Comparison of ENCODE assay signal across 9 mouse cellular contexts in the genomic region with DNA sequence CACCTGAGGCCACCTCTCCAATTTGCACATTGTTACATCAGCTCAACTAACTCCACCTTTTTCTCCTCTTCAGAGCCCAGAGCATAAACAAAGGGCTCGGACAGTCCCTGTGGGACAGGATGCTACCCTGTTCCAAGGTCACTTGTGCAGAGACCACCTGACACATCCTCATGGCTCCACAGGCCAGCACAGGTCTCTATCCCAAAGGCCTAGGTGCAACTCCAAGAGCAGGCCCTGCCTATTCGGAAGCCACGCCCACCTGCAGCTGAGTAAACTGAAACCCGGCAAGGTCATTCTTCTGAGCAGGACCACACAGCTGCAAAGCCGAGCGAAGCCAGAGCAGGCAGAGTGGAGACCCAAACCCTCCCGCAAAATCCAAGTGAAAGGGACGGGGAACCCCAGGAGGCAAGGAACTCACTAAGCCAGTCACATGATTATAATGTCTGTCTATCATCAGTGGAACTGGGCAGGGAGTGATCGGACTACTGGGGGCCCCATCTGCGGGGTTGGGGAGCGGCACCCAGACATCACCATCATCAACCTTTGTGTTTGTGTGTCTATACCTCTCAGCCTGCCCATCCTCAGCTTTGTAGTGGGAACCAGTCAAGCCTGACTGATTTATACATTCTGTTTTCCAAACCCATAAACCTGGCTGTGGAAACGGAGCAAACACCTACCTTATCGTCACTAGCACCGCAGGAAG.
A peak's percentile ranks its signal among the peaks of the same experiment; 100 is the strongest.
DNase-seq lines count a peak whose midpoint lies in the region; ATAC-seq lines count a peak whose summit lies in the region.
"Had no signal": no experiment of that assay in that cellular context is flagged by ENCODE, and none has a peak within 500 bp of the region (broad histone marks: within the 10 kb centered on the region; RNA-seq: fewer than 3 reads in every experiment).

No protein-coding gene starts in this region.

- H3K36me3 ChIP-seq in midbrain, embryonic 13.5 days = no peaks in the 10 kb centered on the region
- no peaks in the 10 kb centered on the region for H3K36me3 ChIP-seq in midbrain, embryonic 10.5 days
- H3K36me3 ChIP-seq in embryonic facial prominence, embryonic 11.5 days (replicated peaks; ENCODE audit: control insufficient read depth, insufficient read depth, low read depth, low read length) = no peaks in the 10 kb centered on the region
- no peaks in the 10 kb centered on the region for H3K36me3 ChIP-seq in stomach, embryonic 14.5 days (ENCODE audit: control insufficient read depth, insufficient read depth, low read length)

- 0 out of 2 replicates have a peak, but pooled peaks have one; percentile 34 for ATAC-seq in midbrain, embryonic 13.5 days
- ATAC-seq in embryonic facial prominence, embryonic 11.5 days (replicated peaks; ENCODE audit: insufficient number of reproducible peaks, low FRiP score, low TSS enrichment, low read depth) = peak; percentile 72
- peak; percentile 90 for ATAC-seq in stomach, embryonic 14.5 days (ENCODE audit: insufficient number of reproducible peaks, insufficient read depth, low FRiP score, low read depth)
- no peak for ATAC-seq in cerebellum, adult (ENCODE audit: insufficient number of reproducible peaks, low FRiP score, low TSS enrichment)
- ATAC-seq in granulocyte monocyte progenitor cell, adult 5-6 weeks (replicated peaks; ENCODE audit: poor library complexity, severe bottlenecking) = no peak

- no peak for DNase-seq in midbrain, embryonic 10.5 days (ENCODE audit: low spot score)
- DNase-seq in embryonic facial prominence, embryonic 11.5 days (ENCODE audit: low spot score) = peak; percentile 83
- peak; percentile 56 to 73 for DNase-seq in kidney, postnatal 36 days
- DNase-seq in urinary bladder, postnatal 4 days (ENCODE audit: low spot score in 2 of 2) = no peak

- no peak overlapping the region for H3K4me3 ChIP-seq in midbrain, embryonic 13.5 days (replicated peaks)
- no peak overlapping the region for H3K4me3 ChIP-seq in midbrain, embryonic 10.5 days
- H3K4me3 ChIP-seq in embryonic facial prominence, embryonic 11.5 days (ENCODE audit: low read depth, low read length) = no peak overlapping the region
- H3K4me3 ChIP-seq in stomach, embryonic 14.5 days (ENCODE audit: low read depth, low read length) = no peak overlapping the region
- H3K4me3 ChIP-seq: megakaryocyte, embryonic 14.5 days had no signal

- no peak overlapping the region for H3K27ac ChIP-seq in midbrain, embryonic 13.5 days
- H3K27ac ChIP-seq in midbrain, embryonic 10.5 days (replicated peaks) = no peak overlapping the region
- H3K27ac ChIP-seq in embryonic facial prominence, embryonic 11.5 days (replicated peaks; ENCODE audit: low read depth, low read length) = no peak overlapping the region
- no peak overlapping the region; the same call in 1 of the 2 replicates for H3K27ac ChIP-seq in stomach, embryonic 14.5 days (ENCODE audit: low read length)

- peaks cover 16% of the 10 kb centered on the region for H3K4me1 ChIP-seq in midbrain, embryonic 13.5 days (replicated peaks)
- H3K4me1 ChIP-seq in midbrain, embryonic 10.5 days = peaks cover 25% of the 10 kb centered on the region
- no peaks in the 10 kb centered on the region; the same call in none of the 2 replicates for H3K4me1 ChIP-seq in embryonic facial prominence, embryonic 11.5 days (ENCODE audit: control insufficient read depth, insufficient read depth, low read length)
- H3K4me1 ChIP-seq in stomach, embryonic 14.5 days (ENCODE audit: control insufficient read depth, insufficient read depth, low read length) = peaks cover 12% of the 10 kb centered on the region

- H3K9me3 ChIP-seq in midbrain, embryonic 13.5 days = no peaks in the 10 kb centered on the region
- H3K9me3 ChIP-seq in midbrain, embryonic 10.5 days (replicated peaks) = no peaks in the 10 kb centered on the region
- no peaks in the 10 kb centered on the region for H3K9me3 ChIP-seq in embryonic facial prominence, embryonic 11.5 days (replicated peaks; ENCODE audit: control insufficient read depth, low read length)
- H3K9me3 ChIP-seq in stomach, embryonic 14.5 days (ENCODE audit: control insufficient read depth, low read depth, low read length) = no peaks in the 10 kb centered on the region
- H3K9me3 ChIP-seq: megakaryocyte, embryonic 14.5 days had no signal

- no peak overlapping the region for H3K9ac ChIP-seq in midbrain, embryonic 13.5 days (replicated peaks)
- H3K9ac ChIP-seq in embryonic facial prominence, embryonic 11.5 days (replicated peaks; ENCODE audit: low read length) = no peak overlapping the region
- H3K9ac ChIP-seq in stomach, embryonic 14.5 days (replicated peaks; ENCODE audit: low read depth, low read length) = no peak overlapping the region

- 31% methylated on average over 14 of the region's 14 CpGs for WGBS in midbrain, embryonic 13.5 days
- 41% methylated on average over 14 of the region's 14 CpGs for WGBS in midbrain, embryonic 10.5 days
- 37% methylated on average over 14 of the region's 14 CpGs for WGBS in embryonic facial prominence, embryonic 11.5 days
- 18% methylated on average over 14 of the region's 14 CpGs for WGBS in stomach, embryonic 14.5 days

- H3K4me2 ChIP-seq in midbrain, embryonic 13.5 days (replicated peaks) = no peak overlapping the region
- no peak overlapping the region for H3K4me2 ChIP-seq in embryonic facial prominence, embryonic 11.5 days (ENCODE audit: low read depth, low read length)
- H3K4me2 ChIP-seq in stomach, embryonic 14.5 days (replicated peaks; ENCODE audit: low read depth, low read length) = 0 out of 2 replicates have a peak overlapping the region, but pooled peaks have one; percentile 8

- 0 out of 2 replicates have a peak, but pooled peaks cover under 1% of the 10 kb centered on the region for H3K27me3 ChIP-seq in midbrain, embryonic 13.5 days
- peaks cover 4% of the 10 kb centered on the region; the same call in 1 of the 2 replicates for H3K27me3 ChIP-seq in midbrain, embryonic 10.5 days (ENCODE audit: low read depth, poor library complexity, severe bottlenecking)
- H3K27me3 ChIP-seq in embryonic facial prominence, embryonic 11.5 days (ENCODE audit: control insufficient read depth, insufficient read depth, low read length) = no peaks in the 10 kb centered on the region
- H3K27me3 ChIP-seq in stomach, embryonic 14.5 days (ENCODE audit: control insufficient read depth, insufficient read depth, low read length) = no peaks in the 10 kb centered on the region

Comparison
In these comparisons a context has a peak if more than half of its experiments do, and no peak if none do; other contexts are left out.
1. ATAC-seq: peak in midbrain, embryonic 13.5 days (single experiment), embryonic facial prominence, embryonic 11.5 days (single experiment) and stomach, embryonic 14.5 days (single experiment); none in cerebellum, adult (single experiment) and granulocyte monocyte progenitor cell, adult 5-6 weeks (single experiment).
2. DNase-seq: peak in embryonic facial prominence, embryonic 11.5 days (single experiment) and kidney, postnatal 36 days (2 of 2); none in midbrain, embryonic 10.5 days (single experiment) and urinary bladder, postnatal 4 days (0 of 2).